Mouse (Mus musculus): ENCODE data around the gene Fam160a1. TPM values are rescaled to one million over a fixed set of nuclear protein-coding genes. Genes with fewer than 3 reads are reported as not detected.

The Fam160a1 gene
- 1 to 10 TPM in 1 of 2 experiments, under 1 TPM in 1; 0.74 to 3.6 TPM for polyA plus RNA-seq (2017; shearing (Covaris generic))

GRCm38 (mm10) chr3:85817191-85817590, at the start of gene Fam160a1:
Fam160a1 (minus strand) TSS chr3:85817291.

Other genes starting within 250 kb of the Fam160a1 start
- 10 to 100 TPM in 1 of 2 experiments, 1 to 10 TPM in 1; 7.9 to 10.5 TPM for gene Gatb, start 243.2 kb downstream of the Fam160a1 start, polyA plus RNA-seq (2017; shearing (Covaris generic))
- gene Glt28d2, start 70.2 kb upstream of the Fam160a1 start, polyA plus RNA-seq (2017; shearing (Covaris generic)) = 1 to 10 TPM in 1 of 2 experiments, under 1 TPM in 1; 0.61 to 1.3 TPM
- 1 to 10 TPM; 1.1 to 4.1 TPM for gene Gm37240, start 70.2 kb upstream of the Fam160a1 start, polyA plus RNA-seq (2017; shearing (Covaris generic))
- under 1 TPM in 1 of 2 experiments, not detected in 1; 0.70 TPM for gene Sh3d19, start 153.8 kb upstream of the Fam160a1 start, polyA plus RNA-seq (2017; shearing (Covaris generic))
- gene Prss48, start 185.2 kb upstream of the Fam160a1 start, polyA plus RNA-seq (2017; shearing (Covaris generic)) = not detected